Mouse (Mus musculus) bone marrow, adult 2 months (tissue): ENCODE measurements around the gene Clcf1.

Source experiments
- CTCF ChIP-seq: fragments of 200-500 bp; IDR thresholded peaks from 2 replicates; pipeline ENCODE4 v1.5.1; 2011; ENCODE audit warnings: low read length, control low read depth; ENCODE audit not compliant: control insufficient read depth, insufficient read depth
- POLR2A ChIP-seq: fragments of 200-500 bp; IDR thresholded peaks from 2 replicates; pipeline ENCODE4 v1.6.1; 2011; ENCODE audit warnings: low read depth, mild to moderate bottlenecking, control low read depth, low read length, borderline replicate concordance; ENCODE audit not compliant: control insufficient read depth

DNA sequence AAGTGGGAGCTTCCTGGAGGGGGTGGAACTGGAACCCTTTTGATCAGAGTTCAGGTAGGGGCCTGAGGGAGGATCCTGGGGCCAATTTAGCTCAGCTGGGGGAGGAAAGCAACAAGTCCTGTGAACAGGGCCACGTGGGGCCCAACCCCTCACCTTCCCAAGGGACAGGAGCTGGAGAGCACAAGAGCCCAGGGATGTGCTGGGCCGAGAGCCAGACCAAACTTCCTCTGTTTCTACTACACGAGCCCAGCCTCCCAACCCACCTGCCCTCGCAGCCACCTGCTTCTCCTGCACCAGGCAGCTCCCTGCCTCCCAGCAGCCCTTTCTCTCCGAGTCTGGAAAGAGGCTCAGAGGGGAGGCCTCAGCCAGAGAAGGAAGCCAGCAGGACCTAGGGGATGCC, 17.5 kb upstream of the Clcf1 start:
- TF ChIP-seq CTCF (no peak), POLR2A (no peak)
